Mouse (Mus musculus) lung, embryonic 16.5 days (tissue): ENCODE results near the gene Proser1. TPM values are rescaled to one million over a fixed set of nuclear protein-coding genes. Genes with fewer than 3 reads are reported as not detected.

Experiments used
- ATAC-seq: fragments of 200-750 bp; cut with Nextera tagmentation; 2 replicates; pipeline ENCODE4 v1.8.0; 2017; ENCODE audit warnings: low read depth, mild to moderate bottlenecking, moderate library complexity
- H3K27ac ChIP-seq: fragments of 300-500 bp; sonication (generic); 2 replicates; pipeline ENCODE4 v1.5.1; 2014; ENCODE audit warnings: mild to moderate bottlenecking, control low read depth, low read length
- H3K27me3 ChIP-seq: fragments of 300-500 bp; sonication (generic); 2 replicates; pipeline ENCODE4 v1.6.1; 2014; ENCODE audit warnings: low read depth, low read length, mixed read lengths; ENCODE audit not compliant: control insufficient read depth, insufficient read depth
- H3K36me3 ChIP-seq: fragments of 300-500 bp; sonication (generic); 2 replicates; pipeline ENCODE4 v1.6.1; 2014; ENCODE audit warnings: low read length; ENCODE audit not compliant: control insufficient read depth, insufficient read depth
- H3K4me1 ChIP-seq: fragments of 300-500 bp; sonication (generic); replicated peaks from 2 replicates; pipeline ENCODE4 v1.6.1; 2014; ENCODE audit warnings: low read length, mixed read lengths; ENCODE audit not compliant: control insufficient read depth, insufficient read depth
- H3K4me2 ChIP-seq: fragments of 300-500 bp; sonication (generic); 2 replicates; pipeline ENCODE4 v1.6.1; 2014; ENCODE audit warnings: low read depth, low read length, control low read depth
- H3K4me3 ChIP-seq: fragments of 300-500 bp; sonication (generic); 2 replicates; pipeline ENCODE4 v1.5.1; 2014; ENCODE audit warnings: mild to moderate bottlenecking, low read length, control low read depth
- H3K9ac ChIP-seq: fragments of 300-500 bp; sonication (generic); 2 replicates; pipeline ENCODE4 v1.6.1; 2014; ENCODE audit warnings: low read length, control low read depth
- H3K9me3 ChIP-seq: fragments of 300-500 bp; sonication (generic); 2 replicates; pipeline ENCODE4 v1.6.1; 2016; ENCODE audit warnings: low read length; ENCODE audit not compliant: control insufficient read depth
- WGBS: fragments of 180-500 bp; shearing (Covaris S2); extraction: QIAGEN DNeasy Blood & Tissue Kit; methylation state at CpG from one replicate; pipeline ENCODE4 v1.1.7; 2014; 5-methylcytosine and 5-hydroxymethylcytosine counted together
- polyA plus RNA-seq: library from polyadenylated mRNA; unstranded; fragments of >200 nt; fragmentation: Nextera tagmentation; extraction: Ambion mirVana; gene quantifications from 2 replicates; pipeline ENCODE4 v1.2.1, GENCODE M21; 2015

Gene Proser1
- polyA plus RNA-seq, 1 experiment from 2014 or later: 17.1 TPM

- WGBS: 76% methylated on average over 5 of the region's 5 CpGs
- Histone ChIP-seq H3K9ac (no peak overlapping the region), H3K4me2 (no peak overlapping the region), H3K27me3 (no peaks in the 10 kb centered on the region), H3K27ac (no peak overlapping the region), H3K9me3 (no peaks in the 10 kb centered on the region), H3K36me3 (no peaks in the 10 kb centered on the region; the same call in 1 of the 2 replicates), H3K4me3 (no peak overlapping the region), H3K4me1 (no peaks in the 10 kb centered on the region)
- ATAC-seq: no peak
Observed at GRCm38 (mm10) chr3:53445540-53445939, 17.9 kb upstream of the Proser1 start.

- Histone ChIP-seq H3K27me3 (no peaks in the 10 kb centered on the region), H3K4me1 (no peaks in the 10 kb centered on the region), H3K27ac (no peak overlapping the region), H3K9me3 (no peaks in the 10 kb centered on the region), H3K36me3 (peaks cover 3% of the 10 kb centered on the region; the same call in 1 of the 2 replicates), H3K4me3 (no peak overlapping the region), H3K9ac (no peak overlapping the region), H3K4me2 (no peak overlapping the region)
- 92% methylated on average over 3 of the region's 3 CpGs for WGBS
- no peak for ATAC-seq
Observed at GRCm38 (mm10) chr3:53446801-53447200, 16.7 kb upstream of the Proser1 start.

- no peak overlapping the region for H3K9ac ChIP-seq
- no peak overlapping the region for H3K4me2 ChIP-seq
- H3K9me3 ChIP-seq: no peaks in the 10 kb centered on the region
- ATAC-seq: peak; percentile 64; the same call in 1 of the 2 replicates
- peaks cover 12% of the 10 kb centered on the region for H3K36me3 ChIP-seq
- no peaks in the 10 kb centered on the region for H3K27me3 ChIP-seq
- no peaks in the 10 kb centered on the region for H3K4me1 ChIP-seq
- 20% methylated on average over 2 of the region's 2 CpGs for WGBS
- H3K4me3 ChIP-seq: no peak overlapping the region
- no peak overlapping the region for H3K27ac ChIP-seq
Observed at GRCm38 (mm10) chr3:53448208-53448607, 15.3 kb upstream of the Proser1 start.

- no peak overlapping the region for H3K4me3 ChIP-seq
- no peak overlapping the region for H3K27ac ChIP-seq
- H3K27me3 ChIP-seq: no peaks in the 10 kb centered on the region
- WGBS: 90% methylated on average over 11 of the region's 11 CpGs
- no peak overlapping the region for H3K9ac ChIP-seq
- H3K9me3 ChIP-seq: no peaks in the 10 kb centered on the region
- H3K4me2 ChIP-seq: no peak overlapping the region
- no peaks in the 10 kb centered on the region for H3K4me1 ChIP-seq
- no peak for ATAC-seq
- peaks cover 18% of the 10 kb centered on the region for H3K36me3 ChIP-seq
Observed at GRCm38 (mm10) chr3:53450666-53451065, 12.8 kb upstream of the Proser1 start.

- H3K9me3 ChIP-seq: no peaks in the 10 kb centered on the region
- no peaks in the 10 kb centered on the region for H3K4me1 ChIP-seq
- no peak overlapping the region for H3K4me2 ChIP-seq
- H3K9ac ChIP-seq: no peak overlapping the region
- H3K36me3 ChIP-seq: peaks cover 25% of the 10 kb centered on the region
- no peak overlapping the region for H3K27ac ChIP-seq
- H3K27me3 ChIP-seq: no peaks in the 10 kb centered on the region
- no peak for ATAC-seq
- WGBS: 83% methylated on average over 10 of the region's 10 CpGs
- H3K4me3 ChIP-seq: no peak overlapping the region
Observed at GRCm38 (mm10) chr3:53452351-53452750, 11.1 kb upstream of the Proser1 start.

- 79% methylated on average over 7 of the region's 7 CpGs for WGBS
- Histone ChIP-seq H3K36me3 (peaks cover 31% of the 10 kb centered on the region), H3K27ac (no peak overlapping the region), H3K27me3 (no peaks in the 10 kb centered on the region), H3K9ac (no peak overlapping the region), H3K4me2 (no peak overlapping the region), H3K9me3 (no peaks in the 10 kb centered on the region), H3K4me1 (no peaks in the 10 kb centered on the region), H3K4me3 (no peak overlapping the region)
- ATAC-seq: no peak
Observed at GRCm38 (mm10) chr3:53453346-53453745, 10.1 kb upstream of the Proser1 start.

- H3K36me3 ChIP-seq: peaks cover 34% of the 10 kb centered on the region
- no peak overlapping the region for H3K27ac ChIP-seq
- H3K4me3 ChIP-seq: no peak overlapping the region
- no peak overlapping the region for H3K4me2 ChIP-seq
- H3K9ac ChIP-seq: no peak overlapping the region
- H3K4me1 ChIP-seq: no peaks in the 10 kb centered on the region
- WGBS: 90% methylated on average over 6 of the region's 6 CpGs
- H3K9me3 ChIP-seq: no peaks in the 10 kb centered on the region
- no peak for ATAC-seq
- no peaks in the 10 kb centered on the region for H3K27me3 ChIP-seq
Observed at GRCm38 (mm10) chr3:53454005-53454404, 9.5 kb upstream of the Proser1 start.

- 76% methylated on average over 6 of the region's 6 CpGs for whole genome bisulfite sequencing
- H3K9ac ChIP-seq: no peak overlapping the region
- no peaks in the 10 kb centered on the region for H3K27me3 ChIP-seq
- H3K9me3 ChIP-seq: no peaks in the 10 kb centered on the region
- no peak for ATAC-seq
- no peak overlapping the region for H3K4me3 ChIP-seq
- peaks cover 36% of the 10 kb centered on the region for H3K36me3 ChIP-seq
- no peaks in the 10 kb centered on the region for H3K4me1 ChIP-seq
- no peak overlapping the region for H3K27ac ChIP-seq
- no peak overlapping the region for H3K4me2 ChIP-seq
Observed at GRCm38 (mm10) chr3:53454561-53454960, 8.9 kb upstream of the Proser1 start.

GRCm38 (mm10) chr3:53454984-53455383 lies 8.5 kb upstream of the Proser1 start:
- H3K27me3 ChIP-seq: no peaks in the 10 kb centered on the region
- H3K36me3 ChIP-seq: peaks cover 38% of the 10 kb centered on the region
- no peak overlapping the region for H3K27ac ChIP-seq
- H3K4me3 ChIP-seq: no peak overlapping the region
- WGBS: 51% methylated on average over 7 of the region's 7 CpGs
- H3K4me2 ChIP-seq: no peak overlapping the region
- H3K9me3 ChIP-seq: no peaks in the 10 kb centered on the region
- peaks cover under 1% of the 10 kb centered on the region; the same call in 1 of the 2 replicates for H3K4me1 ChIP-seq
- no peak overlapping the region for H3K9ac ChIP-seq
- ATAC-seq: no peak

- H3K4me1 ChIP-seq: peaks cover 15% of the 10 kb centered on the region
- H3K9me3 ChIP-seq: no peaks in the 10 kb centered on the region
- H3K9ac ChIP-seq: no peak overlapping the region
- no peak overlapping the region for H3K4me2 ChIP-seq
- no peak overlapping the region for H3K4me3 ChIP-seq
- 71% methylated on average over 5 of the region's 5 CpGs for WGBS
- ATAC-seq: no peak
- peaks cover 30% of the 10 kb centered on the region for H3K36me3 ChIP-seq
- H3K27me3 ChIP-seq: no peaks in the 10 kb centered on the region
- H3K27ac ChIP-seq: no peak overlapping the region
Observed at GRCm38 (mm10) chr3:53457750-53458149, 5.7 kb upstream of the Proser1 start.
